Mouse (Mus musculus): ENCODE data around the gene Foxn3. TPM values are rescaled to one million over a fixed set of nuclear protein-coding genes. Genes with fewer than 3 reads are reported as not detected.

The Foxn3 gene
- polyA plus RNA-seq (2016; fragmentation: Nextera tagmentation; extraction: Ambion mirVana) = 90.2 and 93.9 TPM in 2 replicates

DNA sequence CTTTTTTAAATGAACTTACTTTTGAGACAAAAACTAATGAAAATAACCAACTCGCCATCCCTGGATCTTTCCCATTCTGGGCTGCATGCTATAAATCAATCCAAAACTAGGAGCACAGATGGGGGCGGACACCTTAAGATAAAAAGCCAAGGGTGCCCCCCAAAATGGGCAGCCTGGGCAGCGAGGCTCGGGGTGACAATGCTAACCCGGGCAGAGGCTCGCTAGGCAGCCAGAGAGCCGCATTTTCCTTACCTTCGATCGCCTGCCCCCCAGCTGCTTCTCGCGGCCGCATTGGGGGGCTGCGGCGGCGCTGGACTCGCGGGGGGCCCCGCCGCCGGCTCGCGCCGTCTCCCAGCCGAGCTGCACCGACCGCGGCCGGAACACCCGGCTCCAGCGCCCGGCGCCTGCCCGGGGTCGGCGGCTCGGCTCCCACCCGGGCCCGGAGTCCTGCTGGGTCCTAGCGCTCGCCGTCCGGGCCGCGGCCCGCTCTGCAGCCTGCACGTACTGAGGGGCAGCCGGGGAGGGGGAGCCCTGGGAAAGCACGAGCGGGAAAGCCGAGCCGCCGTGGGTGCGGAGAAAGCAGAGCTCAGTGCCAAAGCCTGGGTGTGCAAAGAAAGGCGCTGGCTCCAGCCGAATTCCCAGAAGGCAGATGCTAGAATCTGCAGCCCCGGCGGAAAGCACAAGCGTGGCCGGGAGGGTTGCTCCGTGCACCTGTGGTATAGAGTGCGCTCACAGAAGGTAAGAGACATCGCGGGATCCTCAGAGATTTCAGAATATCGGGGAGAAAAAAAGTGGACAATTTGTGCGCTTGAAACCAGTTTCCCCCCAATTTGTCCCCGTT, at the start of gene Foxn3:
TSS of gene Foxn3 (minus strand) at position 364 of the 841 bp plus-strand sequence.
- H3K4me2 ChIP-seq (replicated peaks) = peak within 1 kb of the TSS; percentile 71
- H3K9me3 ChIP-seq (replicated peaks) = no peaks in the 10 kb centered on the region
- WGBS = under 1% methylated on average over 66 of the region's 66 CpGs
- no peaks in the 10 kb centered on the region for H3K36me3 ChIP-seq
- H3K4me1 ChIP-seq = peaks cover 16% of the 10 kb centered on the region
- H3K27me3 ChIP-seq = no peaks in the 10 kb centered on the region
- peak; percentile 94 for ATAC-seq (ENCODE audit: low FRiP score)
- peak within 1 kb of the TSS; percentile 92 for H3K27ac ChIP-seq
- H3K4me3 ChIP-seq = peak within 1 kb of the TSS; percentile 75
- peak within 1 kb of the TSS; percentile 82 for H3K9ac ChIP-seq

GRCm38 (mm10) chr12:99612181-99612871, 48.9 kb upstream of the Foxn3 start:
- no peaks in the 10 kb centered on the region for H3K4me1 ChIP-seq
- no peak overlapping the region for H3K4me3 ChIP-seq
- H3K27ac ChIP-seq = no peak overlapping the region
- 50% methylated on average over 9 of the region's 9 CpGs for WGBS
- H3K4me2 ChIP-seq (replicated peaks) = no peak overlapping the region
- H3K9me3 ChIP-seq (replicated peaks) = no peaks in the 10 kb centered on the region
- 0 out of 2 replicates have a peak, but pooled peaks cover 3% of the 10 kb centered on the region for H3K27me3 ChIP-seq
- ATAC-seq (ENCODE audit: low FRiP score) = no peak
- no peaks in the 10 kb centered on the region for H3K36me3 ChIP-seq
- H3K9ac ChIP-seq = no peak overlapping the region

DNA sequence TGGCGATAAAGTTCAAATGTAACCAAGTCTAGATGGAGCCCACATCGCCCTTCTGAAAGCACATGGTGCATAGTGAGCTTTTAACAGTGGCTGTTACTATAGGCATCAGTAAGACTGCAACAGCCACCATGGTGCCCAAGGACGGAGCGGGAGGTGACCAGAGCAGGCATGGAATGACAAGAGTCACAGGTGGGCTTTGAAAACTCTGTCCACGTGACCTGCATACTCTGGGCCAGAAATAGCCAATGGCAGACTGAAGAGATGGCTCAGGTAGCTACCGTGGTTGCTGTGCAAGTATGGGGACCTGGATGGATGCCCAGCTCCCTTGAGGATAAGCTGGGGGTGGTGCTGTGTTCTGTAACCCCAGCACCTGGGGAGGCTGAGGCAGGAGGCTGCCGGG, 47.5 kb upstream of the Foxn3 start:
- Histone ChIP-seq H3K4me1 (no peaks in the 10 kb centered on the region), H3K36me3 (no peaks in the 10 kb centered on the region), H3K4me3 (no peak overlapping the region), H3K9me3 (replicated peaks) (no peaks in the 10 kb centered on the region), H3K9ac (no peak overlapping the region), H3K27ac (no peak overlapping the region), H3K27me3 (no peaks in the 10 kb centered on the region), H3K4me2 (replicated peaks) (no peak overlapping the region)
- 98% methylated on average over 7 of the region's 7 CpGs for WGBS
- no peak for ATAC-seq (ENCODE audit: low FRiP score)

GRCm38 (mm10) chr12:99610069-99610815, 46.9 kb upstream of the Foxn3 start:
- no peak for ATAC-seq (ENCODE audit: low FRiP score)
- 92% methylated on average over 16 of the region's 16 CpGs for WGBS
- H3K36me3 ChIP-seq = no peaks in the 10 kb centered on the region

GRCm38 (mm10) chr12:99609643-99610042, 46.3 kb upstream of the Foxn3 start:
- H3K4me2 ChIP-seq (replicated peaks) = no peak overlapping the region
- no peaks in the 10 kb centered on the region for H3K4me1 ChIP-seq
- H3K27ac ChIP-seq = no peak overlapping the region
- H3K36me3 ChIP-seq = no peaks in the 10 kb centered on the region
- 82% methylated on average over 5 of the region's 5 CpGs for WGBS
- ATAC-seq (ENCODE audit: low FRiP score) = no peak
- no peak overlapping the region for H3K9ac ChIP-seq
- H3K27me3 ChIP-seq = no peaks in the 10 kb centered on the region
- H3K4me3 ChIP-seq = no peak overlapping the region
- H3K9me3 ChIP-seq (replicated peaks) = no peaks in the 10 kb centered on the region

More at GRCm38 (mm10) chr12:99610069-99610815, 46.9 kb upstream of the Foxn3 start:
- Histone ChIP-seq H3K4me2 (replicated peaks) (no peak overlapping the region), H3K4me1 (no peaks in the 10 kb centered on the region), H3K4me3 (no peak overlapping the region), H3K9ac (no peak overlapping the region), H3K9me3 (replicated peaks) (no peaks in the 10 kb centered on the region), H3K27me3 (no peaks in the 10 kb centered on the region), H3K27ac (no peak overlapping the region)

DNA sequence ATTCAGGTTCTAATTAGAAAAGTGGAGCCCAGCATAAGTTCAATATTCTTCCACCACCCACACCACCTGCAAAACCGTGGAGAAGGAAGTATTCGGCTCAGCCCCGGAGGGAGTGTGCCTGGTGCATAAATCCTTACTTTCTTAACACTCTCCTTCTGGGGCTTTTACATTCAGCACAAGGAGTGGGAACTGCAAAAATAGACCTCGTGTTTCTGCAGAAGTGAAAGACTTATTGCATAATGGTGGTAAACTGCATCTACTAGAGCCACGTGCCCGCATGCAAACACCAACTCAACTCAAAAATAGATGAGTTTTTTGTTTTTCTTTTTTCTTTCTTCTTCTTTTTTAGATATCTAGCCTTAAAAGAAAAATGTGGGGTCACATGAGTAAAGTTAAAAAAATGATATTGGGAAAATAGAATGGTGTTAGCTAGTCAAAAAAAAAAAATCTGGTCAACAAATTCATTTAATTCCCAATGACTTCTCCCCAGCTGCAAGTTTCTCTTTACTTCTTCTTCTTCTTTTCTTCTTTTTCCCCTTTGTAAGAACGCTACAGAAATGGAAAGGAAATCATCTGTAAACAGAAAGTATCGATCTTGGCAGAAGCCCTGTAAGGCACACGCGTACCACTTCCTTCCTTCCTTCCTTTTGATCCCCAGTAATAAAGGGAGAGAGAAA, 45.0 kb upstream of the Foxn3 start:
- Histone ChIP-seq H3K4me3 (no peak overlapping the region), H3K9ac (no peak overlapping the region), H3K9me3 (replicated peaks) (no peaks in the 10 kb centered on the region), H3K4me2 (replicated peaks) (no peak overlapping the region), H3K4me1 (no peaks in the 10 kb centered on the region), H3K27ac (no peak overlapping the region), H3K36me3 (no peaks in the 10 kb centered on the region), H3K27me3 (no peaks in the 10 kb centered on the region)
- WGBS = 78% methylated on average over 10 of the region's 10 CpGs
- no peak for ATAC-seq (ENCODE audit: low FRiP score)

- Histone ChIP-seq H3K27ac (no peak overlapping the region), H3K9ac (no peak overlapping the region), H3K4me2 (replicated peaks) (no peak overlapping the region), H3K9me3 (replicated peaks) (no peaks in the 10 kb centered on the region), H3K36me3 (no peaks in the 10 kb centered on the region), H3K27me3 (no peaks in the 10 kb centered on the region), H3K4me1 (no peaks in the 10 kb centered on the region), H3K4me3 (no peak overlapping the region)
- no peak for ATAC-seq (ENCODE audit: low FRiP score)
- 72% methylated on average over 2 of the region's 2 CpGs for WGBS
Observed at GRCm38 (mm10) chr12:99603381-99603780, 40.0 kb upstream of the Foxn3 start.

- Histone ChIP-seq H3K27ac (no peak overlapping the region), H3K9ac (no peak overlapping the region), H3K4me2 (replicated peaks) (no peak overlapping the region), H3K27me3 (no peaks in the 10 kb centered on the region), H3K9me3 (replicated peaks) (no peaks in the 10 kb centered on the region), H3K4me1 (no peaks in the 10 kb centered on the region), H3K36me3 (no peaks in the 10 kb centered on the region), H3K4me3 (no peak overlapping the region)
- ATAC-seq (ENCODE audit: low FRiP score) = no peak
- 98% methylated on average over 3 of the region's 3 CpGs for WGBS
Observed at GRCm38 (mm10) chr12:99601841-99602240, 38.5 kb upstream of the Foxn3 start.

DNA sequence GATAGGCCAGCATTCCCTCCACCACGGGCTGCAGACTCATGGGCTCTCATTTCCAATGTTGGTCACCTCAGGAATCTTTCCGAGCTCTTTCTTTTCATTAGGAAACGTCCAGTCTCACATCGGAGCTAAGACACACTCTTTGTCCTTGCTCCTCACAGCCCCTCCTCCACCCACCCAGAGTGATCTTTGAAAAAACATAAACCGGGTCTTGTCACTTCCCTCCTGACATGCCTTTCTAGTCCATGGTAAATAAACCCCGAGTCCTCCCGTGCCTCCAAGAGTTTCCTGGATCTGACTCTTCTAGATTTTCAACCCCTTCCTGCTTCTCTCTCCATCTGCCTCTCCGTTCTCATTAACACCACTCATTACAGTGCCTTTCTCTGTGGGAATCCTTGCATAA, 38.0 kb upstream of the Foxn3 start:
- WGBS = 49% methylated on average over 8 of the region's 8 CpGs
- ATAC-seq (ENCODE audit: low FRiP score) = no peak
- no peak overlapping the region for H3K9ac ChIP-seq
- H3K4me1 ChIP-seq = no peaks in the 10 kb centered on the region
- H3K27ac ChIP-seq = no peak overlapping the region
- H3K36me3 ChIP-seq = no peaks in the 10 kb centered on the region
- H3K4me3 ChIP-seq = no peak overlapping the region
- H3K27me3 ChIP-seq = no peaks in the 10 kb centered on the region
- H3K4me2 ChIP-seq (replicated peaks) = no peak overlapping the region
- H3K9me3 ChIP-seq (replicated peaks) = no peaks in the 10 kb centered on the region

DNA sequence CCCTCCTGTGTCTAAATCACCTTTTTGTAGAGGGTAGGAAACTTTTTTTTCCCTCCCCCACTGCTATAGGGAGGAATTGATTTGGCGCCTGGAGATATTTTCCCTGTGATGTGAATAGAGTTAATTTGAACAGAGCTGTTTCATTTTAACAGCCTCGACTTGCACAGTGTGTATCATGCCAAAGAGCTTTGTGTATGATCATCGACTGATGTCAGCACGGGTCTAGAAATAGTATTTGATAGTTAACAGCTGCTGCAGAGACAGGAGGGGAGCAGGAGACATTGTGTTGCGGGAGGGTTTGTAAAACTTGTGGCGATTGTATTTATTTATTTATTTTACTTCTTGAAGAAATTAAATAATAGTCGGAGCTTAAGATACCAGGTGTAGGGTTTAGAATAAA, 36.2 kb upstream of the Foxn3 start:
- Histone ChIP-seq H3K4me2 (replicated peaks) (no peak overlapping the region), H3K9ac (no peak overlapping the region), H3K27ac (no peak overlapping the region), H3K27me3 (no peaks in the 10 kb centered on the region), H3K9me3 (replicated peaks) (no peaks in the 10 kb centered on the region), H3K36me3 (no peaks in the 10 kb centered on the region), H3K4me1 (no peaks in the 10 kb centered on the region), H3K4me3 (no peak overlapping the region)
- ATAC-seq (ENCODE audit: low FRiP score) = no peak
- WGBS = 69% methylated on average over 7 of the region's 7 CpGs

DNA sequence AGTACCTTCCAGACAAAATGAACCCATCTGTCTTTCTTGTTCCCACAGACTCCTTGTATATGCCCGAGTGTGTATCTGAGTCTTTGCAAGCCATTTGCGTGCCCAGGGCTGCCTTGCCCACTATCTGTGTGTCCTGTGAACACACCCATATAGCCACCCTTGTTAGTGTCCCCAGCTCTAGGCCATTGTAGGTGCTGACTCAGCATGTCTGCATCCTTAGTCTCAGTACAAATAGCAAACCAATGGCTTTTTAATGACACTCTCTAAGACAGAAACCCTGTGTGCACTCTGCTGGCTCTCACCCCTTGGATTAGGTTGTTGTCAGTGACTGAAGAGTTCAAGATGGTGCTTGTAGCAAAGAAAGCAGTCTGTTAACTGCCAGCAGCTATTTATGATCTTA, 33.0 kb upstream of the Foxn3 start:
- H3K9ac ChIP-seq = no peak overlapping the region
- no peaks in the 10 kb centered on the region for H3K4me1 ChIP-seq
- 98% methylated on average over 2 of the region's 2 CpGs for WGBS
- H3K27ac ChIP-seq = no peak overlapping the region
- H3K9me3 ChIP-seq (replicated peaks) = no peaks in the 10 kb centered on the region; the same call in 1 of the 2 replicates
- ATAC-seq (ENCODE audit: low FRiP score) = no peak
- H3K27me3 ChIP-seq = no peaks in the 10 kb centered on the region
- no peaks in the 10 kb centered on the region for H3K36me3 ChIP-seq
- H3K4me2 ChIP-seq (replicated peaks) = no peak overlapping the region
- no peak overlapping the region for H3K4me3 ChIP-seq

- ATAC-seq (ENCODE audit: low FRiP score) = no peak
- WGBS = 90% methylated on average over 3 of the region's 3 CpGs
Observed at GRCm38 (mm10) chr12:99587338-99587737, 24.0 kb upstream of the Foxn3 start.

More at GRCm38 (mm10) chr12:99587338-99587737, 24.0 kb upstream of the Foxn3 start:
- H3K4me1 ChIP-seq = no peaks in the 10 kb centered on the region
- H3K27ac ChIP-seq = no peak overlapping the region
- H3K4me3 ChIP-seq = no peak overlapping the region
- no peaks in the 10 kb centered on the region for H3K36me3 ChIP-seq
- no peaks in the 10 kb centered on the region for H3K27me3 ChIP-seq
- no peaks in the 10 kb centered on the region; the same call in 1 of the 2 replicates for H3K9me3 ChIP-seq (replicated peaks)
- H3K9ac ChIP-seq = no peak overlapping the region
- no peak overlapping the region for H3K4me2 ChIP-seq (replicated peaks)

Data from hindbrain, embryonic 12.5 days (tissue).